Comparison of ENCODE assay signal across 8 mouse cellular contexts in genomic region chr10:69306205-69306604, GRCm38 (mm10). TPM values are rescaled to one million over a fixed set of nuclear protein-coding genes. Genes with fewer than 3 reads are reported as not detected.
DNase-seq lines count a peak whose midpoint lies in the region; ATAC-seq lines count a peak whose summit lies in the region.

No protein-coding gene starts in this region.

- DNase-seq in heart, postnatal 10 days = peak; percentile 30 to 71
- no peak for DNase-seq in heart, adult 11 months
- peak; percentile 76 to 79 for DNase-seq in B cell, adult 2 months
- DNase-seq in adrenal gland, postnatal 10 days = peak; percentile 62
- peak; percentile 54 for DNase-seq in induced T-regulatory cell, adult 2 months (ENCODE audit: low read depth)
- DNase-seq in spleen, postnatal 36 days (ENCODE audit: low spot score in 2 of 2) = peak; percentile 14 to 29

- no peaks in the 10 kb centered on the region for H3K9me3 ChIP-seq in liver, embryonic 16.5 days (replicated peaks; ENCODE audit: control insufficient read depth, low read length)
- H3K9me3 ChIP-seq in hindbrain, embryonic 16.5 days (ENCODE audit: control insufficient read depth, low read length) = no peaks in the 10 kb centered on the region

- intact Hi-C loops in heart, postnatal 10 days (cut with DNase I) = loop anchor here (2.0 kb wide), 2 partner anchors 29 to 53 kb away; no protein-coding TSS in a partner anchor

- 26% methylated on average over 14 of the region's 14 CpGs for WGBS in liver, embryonic 16.5 days (ENCODE audit: insufficient replicate concordance)
- 62% methylated on average over 14 of the region's 14 CpGs for WGBS in hindbrain, embryonic 16.5 days

- H3K27me3 ChIP-seq in liver, embryonic 16.5 days (ENCODE audit: control insufficient read depth, insufficient read depth, low read depth, low read length) = no peaks in the 10 kb centered on the region
- H3K27me3 ChIP-seq in hindbrain, embryonic 16.5 days (replicated peaks; ENCODE audit: control insufficient read depth, insufficient read depth, low read length) = no peaks in the 10 kb centered on the region

- no peak for ATAC-seq in liver, embryonic 16.5 days (ENCODE audit: low read depth)
- no peak for ATAC-seq in hindbrain, embryonic 16.5 days

- peaks cover 5% of the 10 kb centered on the region for H3K4me1 ChIP-seq in liver, embryonic 16.5 days (ENCODE audit: control insufficient read depth, low read depth, low read length)
- H3K4me1 ChIP-seq in hindbrain, embryonic 16.5 days (ENCODE audit: control insufficient read depth, insufficient read depth, low read depth, low read length) = no peaks in the 10 kb centered on the region

- no peak overlapping the region for H3K4me3 ChIP-seq in liver, embryonic 16.5 days (ENCODE audit: low read depth, low read length)
- no peak overlapping the region for H3K4me3 ChIP-seq in hindbrain, embryonic 16.5 days (ENCODE audit: low read length)

- H3K4me2 ChIP-seq in liver, embryonic 16.5 days (ENCODE audit: low read depth, low read length) = peak overlapping the region; percentile 7; the same call in 1 of the 2 replicates
- H3K4me2 ChIP-seq in hindbrain, embryonic 16.5 days (ENCODE audit: low read length) = no peak overlapping the region

- H3K36me3 ChIP-seq in liver, embryonic 16.5 days (ENCODE audit: control insufficient read depth, insufficient read depth) = no peaks in the 10 kb centered on the region
- H3K36me3 ChIP-seq in hindbrain, embryonic 16.5 days (ENCODE audit: control insufficient read depth, insufficient read depth, low read length) = no peaks in the 10 kb centered on the region

- peak overlapping the region; percentile 67 for H3K27ac ChIP-seq in liver, embryonic 16.5 days (ENCODE audit: low read length)
- H3K27ac ChIP-seq in hindbrain, embryonic 16.5 days (ENCODE audit: low read depth, low read length) = no peak overlapping the region

- no peak overlapping the region for H3K9ac ChIP-seq in liver, embryonic 16.5 days (ENCODE audit: low read depth, low read length)
- no peak overlapping the region for H3K9ac ChIP-seq in hindbrain, embryonic 16.5 days (ENCODE audit: low read depth, low read length)

RNA-seq across cellular contexts. Expression of gene Cdk1, which starts 46.5 kb away (rescaled TPM):
- total RNA-seq in heart, postnatal 10 days (2021) = 10 to 100 TPM; 40.3 to 40.8 TPM
- total RNA-seq in adrenal gland, postnatal 10 days (2021) = 10 to 100 TPM; 48.5 to 50.1 TPM
- polyA plus RNA-seq in liver, embryonic 16.5 days (2015; fragmentation: Nextera tagmentation; extraction: Ambion mirVana) = 254 and 271 TPM in 2 replicates
- polyA plus RNA-seq in hindbrain, embryonic 16.5 days (2015; fragmentation: Nextera tagmentation; extraction: Ambion mirVana) = 82.9 and 89.3 TPM in 2 replicates
